Mouse (Mus musculus) G1E (cell line): ENCODE measurements around the gene Rnf181.

Experiments
- CTCF ChIP-seq: IDR thresholded peaks from 2 replicates; pipeline ENCODE4 v1.5.1; 2012; ENCODE audit warnings: low read depth, low read length, inconsistent platforms, mixed read lengths
- GATA1 ChIP-seq: IDR thresholded peaks from 2 replicates; pipeline ENCODE4 v1.6.1; 2012; ENCODE audit warnings: borderline replicate concordance, low read length, inconsistent platforms, mixed read lengths
- TAL1 ChIP-seq: conservative IDR thresholded peaks from 2 replicates; pipeline ENCODE4 v1.6.1; 2012; ENCODE audit warnings: low read depth, low read length, inconsistent platforms, mixed read lengths

DNA sequence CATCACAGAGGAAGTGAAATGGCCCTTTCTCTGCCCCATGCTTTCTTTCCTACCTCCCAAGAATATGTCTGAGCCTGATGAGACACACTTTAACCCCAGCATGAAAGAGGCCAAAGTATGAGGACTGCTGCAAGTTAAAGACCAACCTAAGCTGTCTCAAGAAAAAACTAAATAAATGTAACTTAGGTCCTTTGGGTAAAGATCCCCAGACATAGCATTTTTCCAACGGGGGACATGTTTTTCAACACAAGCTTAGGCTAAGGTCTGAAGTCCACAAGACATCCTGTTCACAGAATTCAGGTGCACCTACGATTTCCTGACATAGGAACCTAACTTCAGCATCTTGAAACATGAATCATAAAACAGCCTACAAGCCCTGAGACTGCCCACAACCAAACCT lies 16.5 kb downstream of the Rnf181 start:
- no peak for TF ChIP-seq GATA1
- no peak for TF ChIP-seq CTCF
- TF ChIP-seq TAL1 = no peak
